Mouse (Mus musculus): ENCODE data around the gene Ppm1k. TPM values are rescaled to one million over a fixed set of nuclear protein-coding genes. Genes with fewer than 3 reads are reported as not detected.

Gene Ppm1k
- polyA plus RNA-seq, 1 experiment from 2014 or later: 2.7 TPM

Other genes starting within 250 kb of the Ppm1k start
- gene Vmn1r16, start 206.0 kb downstream of the Ppm1k start, polyA plus RNA-seq (2015; fragmentation: Nextera tagmentation; extraction: Ambion mirVana): not detected in 2 replicates
- gene Vmn1r17, start 171.7 kb downstream of the Ppm1k start, polyA plus RNA-seq (2015; fragmentation: Nextera tagmentation; extraction: Ambion mirVana): not detected in 2 replicates
- not detected in 2 replicates for gene Vmn1r18, start 139.7 kb downstream of the Ppm1k start, polyA plus RNA-seq (2015; fragmentation: Nextera tagmentation; extraction: Ambion mirVana)
- not detected in 2 replicates for gene Vmn1r19, start 131.7 kb downstream of the Ppm1k start, polyA plus RNA-seq (2015; fragmentation: Nextera tagmentation; extraction: Ambion mirVana)
- gene Vmn1r20, start 106.5 kb downstream of the Ppm1k start, polyA plus RNA-seq (2015; fragmentation: Nextera tagmentation; extraction: Ambion mirVana): not detected in 2 replicates
- 3.0 and 3.2 TPM in 2 replicates for gene Herc6, start 45.5 kb upstream of the Ppm1k start, polyA plus RNA-seq (2015; fragmentation: Nextera tagmentation; extraction: Ambion mirVana)
- gene Pyurf, start 156.6 kb upstream of the Ppm1k start, polyA plus RNA-seq (2015; fragmentation: Nextera tagmentation; extraction: Ambion mirVana): 30.4 and 31.6 TPM in 2 replicates
- 22.8 and 23.7 TPM in 2 replicates for gene Lancl2, start 167.1 kb upstream of the Ppm1k start, polyA plus RNA-seq (2015; fragmentation: Nextera tagmentation; extraction: Ambion mirVana)

All from kidney, postnatal 0 days (tissue).